In genomic region chr3:138609749-138610148, GRCm38 (mm10) we compare ENCODE assay signal across 20 mouse cellular contexts.
DNase-seq lines count a peak whose midpoint lies in the region; ATAC-seq and TF ChIP-seq lines count a peak whose summit lies in the region.
"Had no signal": no experiment of that assay in that cellular context is flagged by ENCODE, and none has a peak within 500 bp of the region (broad histone marks: within the 10 kb centered on the region; RNA-seq: fewer than 3 reads in every experiment).

No protein-coding gene starts in this region.

- no peaks in the 10 kb centered on the region for H3K27me3 ChIP-seq in forebrain, postnatal 0 days (ENCODE audit: insufficient read depth, low read length)
- H3K27me3 ChIP-seq in forebrain, embryonic 11.5 days (ENCODE audit: control insufficient read depth, insufficient read depth, low read length): no peaks in the 10 kb centered on the region
- H3K27me3 ChIP-seq in kidney, postnatal 0 days (ENCODE audit: insufficient read depth, low read length): no peaks in the 10 kb centered on the region
- H3K27me3 ChIP-seq in limb, embryonic 10.5 days (ENCODE audit: low read depth, poor library complexity, severe bottlenecking): peaks cover 87% of the 10 kb centered on the region
- H3K27me3 ChIP-seq in neural tube, embryonic 15.5 days (replicated peaks): no peaks in the 10 kb centered on the region
- H3K27me3 ChIP-seq: embryonic facial prominence, embryonic 13.5 days; forebrain, embryonic 15.5 days; heart, embryonic 15.5 days had no signal

- H3K36me3 ChIP-seq in forebrain, postnatal 0 days (ENCODE audit: insufficient read depth): no peaks in the 10 kb centered on the region
- H3K36me3 ChIP-seq in forebrain, embryonic 11.5 days (ENCODE audit: control insufficient read depth, insufficient read depth, low read length): no peaks in the 10 kb centered on the region
- no peaks in the 10 kb centered on the region for H3K36me3 ChIP-seq in kidney, postnatal 0 days (ENCODE audit: insufficient read depth, low read length)
- H3K36me3 ChIP-seq in limb, embryonic 10.5 days: no peaks in the 10 kb centered on the region
- H3K36me3 ChIP-seq in neural tube, embryonic 15.5 days: no peaks in the 10 kb centered on the region
- H3K36me3 ChIP-seq: embryonic facial prominence, embryonic 13.5 days; forebrain, embryonic 15.5 days; heart, embryonic 15.5 days had no signal

- no peaks in the 10 kb centered on the region for H3K4me1 ChIP-seq in forebrain, postnatal 0 days (ENCODE audit: insufficient read depth)
- H3K4me1 ChIP-seq in forebrain, embryonic 11.5 days (replicated peaks; ENCODE audit: control insufficient read depth, insufficient read depth, low read length): no peaks in the 10 kb centered on the region
- peaks cover 2% of the 10 kb centered on the region for H3K4me1 ChIP-seq in kidney, postnatal 0 days (replicated peaks; ENCODE audit: insufficient read depth, low read length)
- H3K4me1 ChIP-seq in limb, embryonic 10.5 days: peaks cover 44% of the 10 kb centered on the region
- H3K4me1 ChIP-seq in neural tube, embryonic 15.5 days: peaks cover 10% of the 10 kb centered on the region; the same call in 1 of the 2 replicates
- H3K4me1 ChIP-seq: forebrain, embryonic 15.5 days had no signal

- H3K9ac ChIP-seq in forebrain, postnatal 0 days: no peak overlapping the region
- H3K9ac ChIP-seq in forebrain, embryonic 11.5 days (ENCODE audit: low read length): no peak overlapping the region
- H3K9ac ChIP-seq in kidney, postnatal 0 days (ENCODE audit: low read depth, low read length): no peak overlapping the region
- H3K9ac ChIP-seq in neural tube, embryonic 15.5 days (replicated peaks): no peak overlapping the region
- H3K9ac ChIP-seq: embryonic facial prominence, embryonic 13.5 days; forebrain, embryonic 15.5 days; heart, embryonic 15.5 days; hindbrain, embryonic 14.5 days had no signal

- no peak overlapping the region for H3K4me2 ChIP-seq in forebrain, postnatal 0 days (ENCODE audit: low read depth)
- H3K4me2 ChIP-seq in forebrain, embryonic 11.5 days (ENCODE audit: low read depth, low read length, severe bottlenecking): no peak overlapping the region
- no peak overlapping the region for H3K4me2 ChIP-seq in kidney, postnatal 0 days (ENCODE audit: low read length)
- H3K4me2 ChIP-seq in neural tube, embryonic 15.5 days: no peak overlapping the region
- H3K4me2 ChIP-seq: embryonic facial prominence, embryonic 13.5 days; forebrain, embryonic 15.5 days; heart, embryonic 11.5 days; heart, embryonic 15.5 days; hindbrain, embryonic 14.5 days had no signal

- no peak for TF ChIP-seq CTCF in forebrain, postnatal 0 days (IDR thresholded peaks at IDR 0.05; ENCODE audit: low read depth)
- no peak for TF ChIP-seq CTCF in kidney, postnatal 0 days (IDR thresholded peaks at IDR 0.05; ENCODE audit: low read depth)

- no peaks in the 10 kb centered on the region for H3K9me3 ChIP-seq in forebrain, postnatal 0 days (ENCODE audit: low read length)
- no peaks in the 10 kb centered on the region for H3K9me3 ChIP-seq in forebrain, embryonic 11.5 days (ENCODE audit: control insufficient read depth, low read length)
- H3K9me3 ChIP-seq in kidney, postnatal 0 days (replicated peaks; ENCODE audit: low read length): no peaks in the 10 kb centered on the region
- H3K9me3 ChIP-seq in limb, embryonic 10.5 days (replicated peaks): no peaks in the 10 kb centered on the region
- H3K9me3 ChIP-seq in neural tube, embryonic 15.5 days (replicated peaks): no peaks in the 10 kb centered on the region
- H3K9me3 ChIP-seq: embryonic facial prominence, embryonic 13.5 days; forebrain, embryonic 15.5 days; heart, embryonic 15.5 days had no signal

- WGBS in forebrain, postnatal 0 days: 74% methylated on average over 1 of the region's 1 CpGs
- WGBS in forebrain, embryonic 11.5 days: 62% methylated on average over 1 of the region's 1 CpGs
- 25% methylated on average over 1 of the region's 1 CpGs for WGBS in kidney, postnatal 0 days
- WGBS in limb, embryonic 10.5 days: 26% methylated on average over 1 of the region's 1 CpGs
- 41% methylated on average over 1 of the region's 1 CpGs for WGBS in neural tube, embryonic 15.5 days

- peak overlapping the region; percentile 36; the same call in 1 of the 2 replicates for H3K27ac ChIP-seq in forebrain, postnatal 0 days (ENCODE audit: low read depth, low read length)
- no peak overlapping the region for H3K27ac ChIP-seq in forebrain, embryonic 11.5 days (ENCODE audit: low read depth, low read length)
- no peak overlapping the region for H3K27ac ChIP-seq in kidney, postnatal 0 days
- H3K27ac ChIP-seq in limb, embryonic 10.5 days: peak overlapping the region; percentile 4; the same call in 1 of the 2 replicates
- peak overlapping the region; percentile 28; the same call in 1 of the 2 replicates for H3K27ac ChIP-seq in neural tube, embryonic 15.5 days (replicated peaks)
- H3K27ac ChIP-seq: embryonic facial prominence, embryonic 13.5 days; forebrain, embryonic 15.5 days; heart, adult 2 months; heart, embryonic 15.5 days; hindbrain, embryonic 14.5 days had no signal

- no peak for DNase-seq in forebrain, postnatal 0 days
- no peak for DNase-seq in forebrain, embryonic 11.5 days (ENCODE audit: low spot score)
- DNase-seq in kidney, postnatal 0 days (ENCODE audit: low spot score): peak; percentile 52
- DNase-seq in kidney, postnatal 25 days: no peak
- DNase-seq in limb, embryonic 10.5 days (ENCODE audit: low spot score): no peak
- no peak for DNase-seq in adrenal gland, adult 8-10 months
- DNase-seq in retina, embryonic 14.5 days (ENCODE audit: low spot score): no peak
- DNase-seq: adrenal gland, postnatal 14 days; cerebellum, adult 18-20 months; cerebellum, adult 9-11 months; cerebellum, postnatal 36 days; gastrocnemius, postnatal 14 days; heart, adult 2 months; heart, postnatal 14 days had no signal

- ATAC-seq in forebrain, postnatal 0 days: no peak
- ATAC-seq in forebrain, embryonic 11.5 days (replicated peaks; ENCODE audit: low FRiP score): no peak
- ATAC-seq in kidney, postnatal 0 days (replicated peaks; ENCODE audit: low FRiP score, low read depth): no peak
- ATAC-seq in neural tube, embryonic 15.5 days (ENCODE audit: low FRiP score): peak; percentile 61; the same call in 1 of the 2 replicates
- ATAC-seq: forebrain, embryonic 15.5 days had no signal

- no peak overlapping the region for H3K4me3 ChIP-seq in forebrain, postnatal 0 days (ENCODE audit: low read depth, low read length)
- H3K4me3 ChIP-seq in forebrain, embryonic 11.5 days (ENCODE audit: low read depth, low read length): no peak overlapping the region
- no peak overlapping the region for H3K4me3 ChIP-seq in kidney, postnatal 0 days (replicated peaks; ENCODE audit: low read depth, low read length)
- H3K4me3 ChIP-seq in limb, embryonic 10.5 days: no peak overlapping the region
- no peak overlapping the region for H3K4me3 ChIP-seq in neural tube, embryonic 15.5 days (replicated peaks)
- H3K4me3 ChIP-seq: embryonic facial prominence, embryonic 13.5 days; forebrain, embryonic 15.5 days; heart, adult 2 months; heart, embryonic 15.5 days had no signal

Comparison
In these comparisons a context has a peak if more than half of its experiments do, and no peak if none do; other contexts are left out.
1. H3K27ac ChIP-seq: peak in forebrain, postnatal 0 days (single experiment), limb, embryonic 10.5 days (single experiment) and neural tube, embryonic 15.5 days (single experiment); none in forebrain, embryonic 11.5 days (single experiment) and kidney, postnatal 0 days (single experiment).